ENCODE assay signal across 1 mouse cellular context in the genomic region with DNA sequence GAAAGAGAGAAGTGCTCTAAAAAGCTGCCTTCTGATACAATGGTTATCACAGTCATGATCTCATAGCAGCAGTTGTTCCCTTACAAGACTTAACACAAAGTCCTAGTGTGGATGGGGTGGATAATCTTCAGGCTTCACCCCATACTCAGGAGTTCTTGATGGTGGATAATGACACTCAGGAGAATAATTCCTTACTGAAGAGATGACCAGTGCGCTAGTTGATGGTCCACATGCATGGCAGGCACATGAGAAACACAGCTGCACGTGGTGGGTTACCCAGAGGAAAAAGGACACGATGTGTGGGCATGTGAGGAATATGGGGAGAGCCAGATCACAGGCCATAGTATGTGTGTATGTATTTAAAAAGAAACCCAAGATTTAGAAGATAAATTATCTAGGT.
TF ChIP-seq lines count a peak whose summit lies in the region.

No protein-coding gene starts in this region.

TF ChIP-seq in MEL, 35 proteins besides CTCF, POLR2A, EP300 and RAD21 (continued from another document):
- TF ChIP-seq GATA1 (IDR thresholded peaks at IDR 0.05; ENCODE audit: low read depth, low read length), result peak; percentile 38; the same call in 1 of the 2 replicates
